Mouse (Mus musculus) gastrocnemius, postnatal 4 days (tissue): ENCODE results near the gene Ccser1. TPM values are rescaled to one million over a fixed set of nuclear protein-coding genes. Genes with fewer than 3 reads are reported as not detected.

Experiments
- DNase-seq, 2 experiments: peaks; one replicate each; pipeline ENCODE4 v3.0.0; 2021 to 2022; ENCODE audit warnings: low spot score in 2 of 2, mixed read lengths in 2 of 2
- total RNA-seq, 2 experiments: library from RNA; stranded (reverse); gene quantifications; 2 replicates each; pipeline ENCODE4 v1.2.3; 2021

The Ccser1 gene
- total RNA-seq, 2 experiments from 2014 or later, result 5.8 to 7.9 TPM

GRCm38 (mm10) chr6:61296188-61297037, 116.3 kb downstream of the Ccser1 start:
- no peak for DNase-seq

DNA sequence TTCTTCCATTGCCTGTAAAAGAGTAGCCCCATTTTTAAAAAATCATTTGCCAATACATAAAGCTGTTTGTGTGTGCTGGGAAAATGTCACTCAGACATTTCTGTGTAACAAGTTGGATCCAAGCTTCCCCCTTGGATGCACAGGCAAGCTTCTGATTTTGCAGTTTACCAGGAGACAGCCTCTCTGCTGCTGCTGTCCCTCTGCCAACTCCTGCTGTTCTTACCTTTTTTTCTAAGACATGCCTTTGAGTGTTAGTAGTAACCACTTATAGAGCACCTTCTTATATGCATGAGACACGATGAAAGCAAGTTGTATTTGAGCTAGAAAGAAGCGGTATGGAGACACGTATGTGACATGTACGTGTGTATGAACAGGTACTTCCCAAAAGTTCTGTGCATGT, 120.3 kb downstream of the Ccser1 start:
- DNase-seq, result no peak

- DNase-seq, result no peak
Observed at GRCm38 (mm10) chr6:61300975-61301374, 120.9 kb downstream of the Ccser1 start.

- no peak for DNase-seq
Observed at GRCm38 (mm10) chr6:61301631-61302030, 121.5 kb downstream of the Ccser1 start.

DNA sequence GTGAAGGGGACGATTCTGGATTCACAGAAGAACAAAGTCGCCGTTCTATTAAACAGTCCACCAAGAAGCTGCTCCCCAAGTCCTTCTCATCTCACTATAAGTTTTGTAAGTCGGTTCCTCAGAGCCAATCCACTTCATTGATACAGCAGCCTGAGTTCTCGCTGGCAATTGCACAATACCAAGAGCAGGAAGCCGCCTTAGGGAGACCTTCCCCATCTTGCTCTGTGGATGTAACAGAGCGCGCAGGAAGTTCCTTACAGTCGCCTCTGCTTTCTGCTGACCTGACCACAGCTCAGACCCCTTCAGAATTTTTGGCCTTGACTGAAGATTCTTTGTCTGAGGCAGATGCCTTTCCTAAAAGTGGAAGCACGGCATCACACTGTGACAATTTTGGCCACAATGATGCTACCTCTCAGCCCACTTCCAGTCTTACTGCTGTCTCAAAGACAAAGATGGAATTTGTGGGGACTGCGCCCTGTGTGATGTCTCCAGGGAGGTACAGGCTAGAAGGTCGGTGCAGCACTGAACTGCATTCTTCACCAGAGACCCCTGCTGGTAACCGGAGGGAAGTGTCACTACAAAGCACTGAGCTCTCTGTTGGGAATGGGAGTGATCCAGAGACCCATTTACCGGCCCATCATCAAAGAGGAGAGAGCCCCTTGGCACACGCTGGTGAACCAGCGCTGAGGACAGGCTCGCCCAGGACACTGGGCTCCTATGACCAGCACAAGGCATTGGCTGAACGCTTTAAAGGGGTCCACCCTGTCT, 131.4 kb downstream of the Ccser1 start:
- no peak for DNase-seq

DNA sequence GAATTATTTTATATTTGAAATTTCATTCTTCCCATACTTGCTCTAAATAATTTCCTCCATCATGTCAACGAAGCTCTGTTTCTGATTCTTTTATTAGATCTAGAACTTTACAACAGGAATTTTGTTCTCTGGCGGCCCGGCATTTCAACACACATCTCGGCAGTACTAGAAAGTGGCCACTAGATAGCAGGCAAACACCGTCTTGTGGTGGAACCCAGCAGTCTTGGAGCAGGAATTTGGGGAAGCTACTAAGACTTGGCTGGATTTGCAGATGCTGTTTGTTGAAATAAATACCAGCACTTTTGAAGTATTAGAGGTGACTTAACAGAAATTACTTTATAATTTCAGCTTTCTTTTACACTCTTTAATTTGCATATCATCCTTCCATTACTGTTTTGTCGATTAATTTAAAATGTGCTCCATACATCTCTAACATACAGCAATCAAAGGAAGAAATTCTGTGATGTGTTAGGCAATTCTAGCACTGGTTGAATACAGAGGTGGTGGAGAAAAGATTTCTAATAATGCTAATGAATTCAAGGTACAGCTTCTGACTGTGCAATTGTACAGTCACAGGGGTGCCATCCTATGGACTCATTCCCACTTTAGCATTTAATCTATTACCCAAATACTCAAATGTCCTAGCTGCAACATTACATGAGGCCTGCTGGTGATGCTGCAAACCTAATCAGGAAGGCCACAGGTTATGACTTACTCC, 135.9 kb downstream of the Ccser1 start:
- peak in 1 of 2 experiments; percentile 18 for DNase-seq

DNA sequence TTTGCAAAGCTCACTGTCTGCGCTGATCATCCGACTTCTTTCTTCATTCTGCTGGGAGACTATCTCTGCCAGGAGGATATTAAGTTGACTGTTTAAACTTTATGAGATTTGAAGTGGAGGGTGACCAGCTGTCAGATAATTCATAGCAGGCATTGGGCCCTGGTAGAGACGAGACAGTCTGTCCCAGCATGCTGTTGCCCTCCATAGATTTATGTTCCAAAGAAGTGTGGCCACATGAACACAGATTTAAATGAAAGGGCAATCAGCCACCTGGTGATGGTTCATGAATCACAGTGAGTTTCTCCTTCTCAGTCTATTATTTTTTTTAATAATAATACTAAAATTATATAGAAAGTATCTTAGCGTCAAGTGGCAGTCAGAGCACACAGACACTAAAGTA, 140.7 kb downstream of the Ccser1 start:
- DNase-seq, result no peak

DNA sequence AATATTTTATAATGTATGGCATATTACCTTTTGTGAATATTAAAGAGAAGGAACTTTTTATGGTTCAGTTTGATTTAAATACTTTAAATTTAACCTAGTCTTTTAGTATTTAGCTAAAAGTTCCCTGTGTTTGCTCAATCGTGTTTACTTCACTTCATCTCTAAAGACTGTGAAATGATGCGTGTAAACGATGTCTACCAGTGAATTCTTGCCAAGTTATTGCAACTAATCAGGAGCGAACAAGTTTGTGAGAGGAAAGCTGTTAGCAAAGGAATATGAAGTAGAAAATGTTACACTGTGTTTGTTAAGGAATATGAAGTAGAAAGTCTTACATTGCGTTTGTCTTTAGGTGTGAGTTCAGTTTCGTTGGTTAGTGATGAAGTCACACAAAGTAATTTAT, 142.2 kb downstream of the Ccser1 start:
- no peak for DNase-seq

DNA sequence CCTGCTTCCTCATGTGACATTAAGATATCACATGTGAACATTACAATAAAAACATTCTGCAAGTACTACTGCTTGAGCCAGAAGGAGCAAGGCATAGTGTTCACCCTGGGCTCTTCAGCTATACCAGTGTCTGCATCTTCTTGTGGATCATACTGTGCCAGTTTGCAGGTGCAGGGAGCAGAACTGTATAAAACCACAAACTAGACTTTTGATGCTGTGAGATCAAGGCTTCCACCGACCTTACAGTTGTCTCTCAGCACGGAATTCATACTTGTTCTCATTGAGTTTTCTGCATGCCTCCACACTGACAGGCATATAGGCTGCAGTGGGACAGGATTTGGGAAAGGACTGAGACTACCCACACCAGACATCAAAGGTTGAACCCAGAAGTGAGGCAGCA, 146.0 kb downstream of the Ccser1 start:
- no peak for DNase-seq

DNA sequence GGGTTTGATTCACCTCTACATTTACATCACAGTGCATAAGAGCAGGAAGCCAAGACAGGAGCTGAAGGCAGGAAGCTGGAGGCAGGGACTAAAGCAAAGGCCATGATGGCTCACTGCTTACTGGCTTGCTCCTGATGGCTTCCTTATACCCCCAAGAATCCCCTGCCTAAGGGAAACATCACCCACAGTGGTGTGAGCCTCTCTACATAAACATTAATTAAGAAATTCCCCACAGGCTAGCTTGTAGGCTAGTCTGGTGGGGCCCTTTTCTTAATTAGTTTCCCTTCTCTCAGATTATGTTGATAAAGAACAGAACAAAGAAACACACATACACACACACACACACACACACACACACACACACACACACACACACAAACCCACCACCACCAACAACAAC, 148.9 kb downstream of the Ccser1 start:
- DNase-seq, result no peak

DNA sequence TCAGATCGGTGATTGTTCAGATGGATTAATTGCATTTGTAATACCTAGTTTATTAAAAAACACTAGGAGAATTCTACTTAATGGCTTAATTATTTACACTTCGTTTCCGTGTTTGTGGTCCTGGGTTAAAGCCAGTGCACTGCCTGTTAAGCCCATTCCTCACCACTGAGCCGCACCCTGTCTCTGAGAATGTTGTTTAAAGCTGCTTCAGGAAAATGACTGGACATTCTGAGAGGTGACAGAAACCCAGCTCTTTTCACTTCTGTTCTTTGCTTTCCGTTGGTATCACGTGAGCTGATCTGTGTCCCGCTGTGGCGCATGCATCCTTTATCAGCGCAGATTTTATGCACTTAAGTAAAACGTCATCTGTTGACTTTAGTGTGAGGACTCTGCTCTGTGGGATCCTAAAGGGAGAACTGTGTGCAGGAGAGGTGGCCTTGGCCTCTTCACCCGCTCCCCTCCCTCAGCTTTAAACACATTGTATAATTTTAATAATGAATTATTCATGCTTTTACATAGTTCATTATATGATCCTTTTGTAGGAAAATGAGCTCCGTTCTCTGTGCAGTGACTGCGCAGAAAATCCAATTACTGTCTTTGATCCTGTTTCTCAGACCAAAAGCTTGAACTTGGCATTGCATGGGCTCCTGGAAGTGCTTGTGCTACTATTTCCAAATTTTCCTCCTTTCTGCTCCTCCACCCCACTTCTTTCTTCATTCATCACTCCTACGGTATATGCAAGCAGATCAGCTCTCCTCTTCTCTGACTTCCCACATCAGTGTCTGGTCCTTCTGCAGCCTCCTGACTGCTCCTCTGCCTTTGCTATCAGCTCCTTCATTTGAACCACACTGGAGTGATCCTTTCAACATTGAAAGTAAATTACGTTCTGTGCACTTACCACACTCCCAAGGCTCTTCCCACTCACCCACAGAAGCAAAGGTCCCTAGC, 149.7 kb downstream of the Ccser1 start:
- DNase-seq, result no peak

- no peak for DNase-seq
Observed at GRCm38 (mm10) chr6:61334466-61334865, 154.3 kb downstream of the Ccser1 start.

DNA sequence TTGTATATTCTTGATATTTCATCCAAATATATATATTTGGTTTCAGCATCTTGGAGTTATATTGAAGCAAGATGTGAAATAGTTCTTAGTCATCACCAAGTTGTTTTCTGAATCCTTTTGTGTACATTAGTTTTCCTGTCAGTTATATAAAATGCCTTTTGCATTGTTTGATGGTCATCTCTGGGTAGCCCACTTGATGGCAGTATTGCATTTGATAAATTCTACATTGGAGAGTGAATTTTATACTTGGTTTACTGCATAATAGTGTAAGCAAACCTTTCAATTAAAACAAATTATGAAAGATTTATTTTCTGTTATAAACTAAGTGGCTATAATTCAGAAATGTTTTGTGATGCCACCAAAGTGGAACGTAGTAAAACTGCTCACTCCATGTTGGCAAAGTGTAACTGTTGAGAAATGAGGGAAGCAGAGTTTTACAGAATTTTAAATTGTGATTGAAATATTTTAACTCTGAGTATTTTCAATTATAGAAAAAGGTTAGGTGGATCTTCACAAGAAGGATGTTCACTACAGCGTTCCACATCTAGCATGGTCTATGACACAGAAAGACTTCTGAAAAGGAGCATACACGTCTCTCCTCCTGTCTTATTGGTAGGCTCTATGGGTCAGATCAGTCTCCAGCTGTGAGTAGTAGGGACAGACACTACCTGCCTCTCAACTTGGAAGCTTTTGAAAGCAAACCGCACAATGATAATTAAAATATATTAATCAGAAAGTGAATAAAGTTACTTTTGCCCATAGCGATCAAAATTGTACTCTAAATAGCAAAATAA, 167.1 kb downstream of the Ccser1 start:
- no peak for DNase-seq

DNA sequence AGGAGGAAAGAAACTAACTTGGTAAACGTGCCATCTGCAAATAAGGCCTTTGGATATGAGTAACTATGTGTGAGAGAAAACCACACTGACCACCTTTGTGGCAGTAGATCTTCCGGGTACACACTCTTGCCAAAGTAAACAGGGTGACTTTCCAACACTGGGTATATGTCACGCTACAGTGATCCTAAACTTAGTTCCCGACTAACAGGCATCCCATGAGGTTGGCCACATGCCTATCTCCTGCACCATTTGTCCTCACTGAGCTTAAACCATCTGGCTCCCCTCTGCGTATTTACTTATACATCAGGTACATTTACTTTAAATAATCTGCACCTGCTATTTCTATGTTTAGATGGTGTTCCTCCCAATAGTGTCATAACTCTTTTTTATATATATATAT, 183.6 kb downstream of the Ccser1 start:
- no peak for DNase-seq

DNA sequence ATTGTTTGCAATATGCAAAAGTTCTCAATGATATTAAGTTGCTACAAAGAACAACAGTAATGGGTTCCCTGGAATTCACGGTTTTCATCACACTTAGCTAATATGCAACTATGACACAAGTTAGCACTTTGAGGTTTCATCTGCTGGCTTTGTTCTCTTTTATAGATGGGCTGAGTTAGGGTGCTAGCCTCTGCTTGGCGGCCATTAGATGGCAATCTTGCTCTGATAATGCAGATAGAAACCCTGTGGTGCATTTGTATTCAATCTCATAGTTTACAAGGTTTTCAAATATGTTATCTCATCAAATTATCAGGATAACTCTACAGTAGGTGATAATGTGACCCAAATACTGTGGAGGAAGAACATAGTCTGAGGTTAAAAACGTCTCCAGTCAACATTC, 202.4 kb downstream of the Ccser1 start:
- DNase-seq, result no peak

GRCm38 (mm10) chr6:61382991-61383390, 202.9 kb downstream of the Ccser1 start:
- no peak for DNase-seq

GRCm38 (mm10) chr6:61387046-61387445, 206.9 kb downstream of the Ccser1 start:
- no peak for DNase-seq

- no peak for DNase-seq
Observed at GRCm38 (mm10) chr6:61427490-61427889, 247.4 kb downstream of the Ccser1 start.

DNA sequence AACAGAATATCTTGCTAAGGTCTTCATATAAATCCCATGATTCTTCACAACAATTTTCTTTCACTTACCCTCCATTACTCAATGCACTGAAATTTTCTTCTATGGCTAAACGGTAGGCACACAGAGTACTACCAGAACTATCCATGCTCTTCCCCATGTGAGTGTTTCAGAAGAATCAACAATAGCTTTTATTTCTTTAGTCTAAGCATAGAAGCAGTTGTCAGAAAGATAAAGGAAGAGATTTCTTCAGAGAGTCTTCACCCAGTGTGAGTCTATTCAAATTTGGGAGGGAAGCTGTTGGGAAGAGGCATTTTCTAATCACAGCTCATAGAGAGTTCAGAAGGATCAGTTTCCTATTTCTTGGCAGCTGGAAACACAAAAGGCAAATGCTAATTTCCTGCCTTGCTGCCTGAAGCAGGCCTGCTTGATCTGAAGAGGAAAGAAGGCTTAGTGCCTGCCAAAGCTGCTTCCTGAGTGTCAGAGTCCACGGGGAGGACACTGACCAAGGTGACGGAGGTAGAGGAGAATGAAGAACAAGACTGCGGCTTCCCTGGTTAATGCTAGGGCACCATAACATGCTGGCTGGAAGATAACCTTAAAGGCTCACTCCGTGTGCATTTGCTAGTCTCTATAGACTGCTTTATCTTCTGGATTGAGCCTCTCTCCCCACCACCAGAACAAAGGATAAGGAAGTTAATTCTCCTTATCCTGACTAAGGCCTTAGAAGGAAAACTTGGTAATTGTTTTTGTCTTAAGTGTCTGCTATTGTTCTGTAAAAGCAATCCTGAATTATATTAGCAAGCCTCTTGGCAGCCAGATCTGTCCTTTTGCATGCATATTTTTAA, 251.0 kb downstream of the Ccser1 start:
- DNase-seq, result no peak
